In the genomic region with DNA sequence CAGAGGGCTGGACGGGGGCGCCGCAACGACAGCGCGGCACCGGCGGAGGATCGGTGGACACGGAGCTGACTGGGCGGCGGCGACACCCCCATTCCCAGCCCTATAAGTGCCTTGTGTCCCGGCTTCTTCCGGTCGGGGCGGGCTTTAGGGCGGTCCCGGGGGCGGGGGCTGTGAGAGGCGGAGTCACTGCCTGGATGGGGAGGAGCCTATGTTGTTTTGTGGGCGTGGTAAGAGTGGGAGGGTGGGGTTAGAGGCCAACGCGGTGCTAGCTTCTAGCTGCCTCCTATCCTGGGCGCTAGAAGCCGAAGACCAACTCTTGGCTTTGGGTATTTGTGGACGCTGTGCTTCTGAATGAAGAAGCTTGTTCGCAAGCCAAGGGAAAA, we compare ENCODE assay signal across 8 mouse cellular contexts. TPM values are rescaled to one million over a fixed set of nuclear protein-coding genes. Genes with fewer than 3 reads are reported as not detected.
DNase-seq lines count a peak whose midpoint lies in the region; ATAC-seq lines count a peak whose summit lies in the region.

A gene (minus strand): TSS at position 120 of the 383 bp plus-strand sequence.

- peak; percentile 98 for ATAC-seq in intestine, embryonic 16.5 days

- peak; percentile 99 for DNase-seq in adrenal gland, postnatal 10 days
- DNase-seq in embryo, embryonic 9.5 days (ENCODE audit: extremely low spot score) = peak; percentile 99
- DNase-seq in gastrocnemius, postnatal 4 days (ENCODE audit: low spot score in 2 of 2) = peak; percentile 91 to 96
- DNase-seq in left cerebral cortex, postnatal 25 days (ENCODE audit: low spot score in 2 of 2) = peak; percentile 93 to 96
- peak; percentile 93 for DNase-seq in mesoderm, embryonic 11.5 days (ENCODE audit: low read depth, low spot score)
- peak; percentile 95 for DNase-seq in right cerebral cortex, postnatal 25 days
- DNase-seq in urinary bladder, postnatal 36 days (ENCODE audit: low spot score in 2 of 2) = peak; percentile 96

- H3K9me3 ChIP-seq in intestine, embryonic 16.5 days (ENCODE audit: control insufficient read depth, low read length) = no peaks in the 10 kb centered on the region

- 0% methylated on average over 28 of the region's 28 CpGs for WGBS in intestine, embryonic 16.5 days

- intact Hi-C loops in left cerebral cortex, postnatal 25 days (cut with DNase I) = no loop called here

- peak within 1 kb of the TSS; percentile 93 for H3K9ac ChIP-seq in intestine, embryonic 16.5 days (ENCODE audit: low read depth, low read length)

- H3K36me3 ChIP-seq in intestine, embryonic 16.5 days (ENCODE audit: control insufficient read depth, insufficient read depth, low read length) = no peaks in the 10 kb centered on the region

- peak within 1 kb of the TSS; percentile 97 for H3K4me3 ChIP-seq in intestine, embryonic 16.5 days (ENCODE audit: low read length)

- no peaks in the 10 kb centered on the region for H3K27me3 ChIP-seq in intestine, embryonic 16.5 days (replicated peaks; ENCODE audit: control insufficient read depth, insufficient read depth, low read length)

- peaks cover 16% of the 10 kb centered on the region for H3K4me1 ChIP-seq in intestine, embryonic 16.5 days (ENCODE audit: control insufficient read depth, insufficient read depth, low read length)

- peak within 1 kb of the TSS; percentile 83 for H3K4me2 ChIP-seq in intestine, embryonic 16.5 days (ENCODE audit: low read depth, low read length)

- H3K27ac ChIP-seq in intestine, embryonic 16.5 days (ENCODE audit: low read length) = peak within 1 kb of the TSS; percentile 92

RNA-seq across cellular contexts. Expression of the gene that starts here (rescaled TPM):
- 10 to 100 TPM; 54.8 to 63.0 TPM for total RNA-seq in adrenal gland, postnatal 10 days (2021)
- 10 to 100 TPM in 1 of 2 experiments, 1 to 10 TPM in 1; 7.1 to 10.3 TPM for total RNA-seq in gastrocnemius, postnatal 4 days (2021)
- 4.1 TPM in 2 replicates for polyA plus RNA-seq in intestine, embryonic 16.5 days (2015; fragmentation: Nextera tagmentation; extraction: Ambion mirVana)
- total RNA-seq in left cerebral cortex, postnatal 25 days (2021) = 1 to 10 TPM; 8.4 to 9.8 TPM

Comparison
In these comparisons a context has a peak if more than half of its experiments do, and no peak if none do; other contexts are left out.
1. Peak in every context shown above with its lines: DNase-seq, ATAC-seq, H3K4me3 ChIP-seq and H3K27ac ChIP-seq.
2. RNA of the gene that starts here (total RNA-seq): 54.8 to 63.0 TPM in adrenal gland, postnatal 10 days; 7.1 to 10.3 TPM in gastrocnemius, postnatal 4 days and 8.4 to 9.8 TPM in left cerebral cortex, postnatal 25 days; every median in the first group is over 4 times any median in the second.